Mouse (Mus musculus): ENCODE measurements at regions not wholly inside any gene's neighbourhood (a gene's known extent, or its start where the extent isn't known, plus 50 kb on each side); places are given as distances from the start of the nearest gene placed in this dataset.
A peak's percentile ranks its signal among the peaks of the same experiment; 100 is the strongest.

- no peak for DNase-seq (ENCODE audit: low read depth, low spot score)
Measured at GRCm38 (mm10) chr3:38585509-38585908, 100.9 kb upstream of the Ankrd50 start.

- no peak for DNase-seq (ENCODE audit: low read depth, low spot score)
Measured at GRCm38 (mm10) chr3:38579781-38580180, 95.1 kb upstream of the Ankrd50 start.

- no peak for DNase-seq (ENCODE audit: low read depth, low spot score)
Measured at GRCm38 (mm10) chr3:38577890-38578628, 93.4 kb upstream of the Ankrd50 start.

- no peak for DNase-seq (ENCODE audit: low read depth, low spot score)
Measured at GRCm38 (mm10) chr3:38573594-38573993, 89.0 kb upstream of the Ankrd50 start.

GRCm38 (mm10) chr3:38572159-38572558, 87.5 kb upstream of the Ankrd50 start:
- no peak for DNase-seq (ENCODE audit: low read depth, low spot score)

GRCm38 (mm10) chr3:38571224-38571623, 86.6 kb upstream of the Ankrd50 start:
- DNase-seq (ENCODE audit: low read depth, low spot score): no peak

- DNase-seq (ENCODE audit: low read depth, low spot score): no peak
Measured at GRCm38 (mm10) chr3:38569001-38569400, 84.4 kb upstream of the Ankrd50 start.

GRCm38 (mm10) chr3:38568596-38568975, 83.9 kb upstream of the Ankrd50 start:
- peak; percentile 77 for DNase-seq (ENCODE audit: low read depth, low spot score)

GRCm38 (mm10) chr3:38567946-38568595, 83.4 kb upstream of the Ankrd50 start:
- DNase-seq (ENCODE audit: low read depth, low spot score): no peak

GRCm38 (mm10) chr3:38566576-38566975, 81.9 kb upstream of the Ankrd50 start:
- DNase-seq (ENCODE audit: low read depth, low spot score): no peak

GRCm38 (mm10) chr3:38564844-38565243, 80.2 kb upstream of the Ankrd50 start:
- no peak for DNase-seq (ENCODE audit: low read depth, low spot score)

- no peak for DNase-seq (ENCODE audit: low read depth, low spot score)
Measured at GRCm38 (mm10) chr3:38564364-38564763, 79.7 kb upstream of the Ankrd50 start.

- DNase-seq (ENCODE audit: low read depth, low spot score): no peak
Measured at GRCm38 (mm10) chr3:38561186-38561585, 76.5 kb upstream of the Ankrd50 start.

- no peak for DNase-seq (ENCODE audit: low read depth, low spot score)
Measured at GRCm38 (mm10) chr3:38555939-38556338, 71.3 kb upstream of the Ankrd50 start.

- DNase-seq (ENCODE audit: low read depth, low spot score): no peak
Measured at GRCm38 (mm10) chr3:38553470-38554043, 68.9 kb upstream of the Ankrd50 start.

- DNase-seq (ENCODE audit: low read depth, low spot score): no peak
Measured at GRCm38 (mm10) chr3:38547032-38547431, 62.4 kb upstream of the Ankrd50 start.

GRCm38 (mm10) chr3:38545501-38545896, 60.9 kb upstream of the Ankrd50 start:
- DNase-seq (ENCODE audit: low read depth, low spot score): no peak

GRCm38 (mm10) chr3:38544718-38545500, 60.3 kb upstream of the Ankrd50 start:
- DNase-seq (ENCODE audit: low read depth, low spot score): no peak

- DNase-seq (ENCODE audit: low read depth, low spot score): no peak
Measured at GRCm38 (mm10) chr3:38543816-38544215, 59.2 kb upstream of the Ankrd50 start.

- DNase-seq (ENCODE audit: low read depth, low spot score): no peak
Measured at GRCm38 (mm10) chr3:38541296-38541695, 56.7 kb upstream of the Ankrd50 start.

GRCm38 (mm10) chr3:38538309-38538708, 53.7 kb upstream of the Ankrd50 start:
- DNase-seq (ENCODE audit: low read depth, low spot score): no peak

GRCm38 (mm10) chr3:38537770-38538169, 53.1 kb upstream of the Ankrd50 start:
- DNase-seq (ENCODE audit: low read depth, low spot score): no peak

Data from CD4-positive helper T cell, adult 2 months (primary cell).